Mouse (Mus musculus): Measurements from ENCODE around the gene Gosr2. TPM values are rescaled to one million over a fixed set of nuclear protein-coding genes. Genes with fewer than 3 reads are reported as not detected.

Gosr2 gene
- polyA plus RNA-seq, 1 experiment from 2014 or later, result 98.1 TPM

GRCm38 (mm10) chr11:103645731-103646130 is 52.0 kb downstream of the Gosr2 start:
- H3K36me3 ChIP-seq, result no peaks in the 10 kb centered on the region
- H3K27ac ChIP-seq, result no peak overlapping the region
- no peaks in the 10 kb centered on the region for H3K9me3 ChIP-seq
- H3K4me1 ChIP-seq, result peaks cover 14% of the 10 kb centered on the region
- H3K4me3 ChIP-seq, result no peak overlapping the region
- ATAC-seq (ENCODE audit: insufficient number of reproducible peaks, insufficient read depth, low FRiP score, low TSS enrichment), result no peak
- H3K4me2 ChIP-seq (replicated peaks), result no peak overlapping the region
- H3K27me3 ChIP-seq, result peaks cover 62% of the 10 kb centered on the region
- 60% methylated on average over 8 of the region's 8 CpGs for WGBS
- no peak overlapping the region for H3K9ac ChIP-seq

- peaks cover 49% of the 10 kb centered on the region for H3K27me3 ChIP-seq
- no peaks in the 10 kb centered on the region for H3K4me1 ChIP-seq
- H3K4me2 ChIP-seq (replicated peaks), result no peak overlapping the region
- ATAC-seq (ENCODE audit: insufficient number of reproducible peaks, insufficient read depth, low FRiP score, low TSS enrichment), result no peak
- H3K36me3 ChIP-seq, result no peaks in the 10 kb centered on the region
- WGBS, result 55% methylated on average over 9 of the region's 9 CpGs
- no peak overlapping the region for H3K9ac ChIP-seq
- H3K27ac ChIP-seq, result no peak overlapping the region
- H3K9me3 ChIP-seq, result no peaks in the 10 kb centered on the region
- H3K4me3 ChIP-seq, result no peak overlapping the region
These were observed 54.5 kb downstream of the Gosr2 start for GRCm38 (mm10) chr11:103643211-103643610.

- no peak overlapping the region for H3K9ac ChIP-seq
- no peaks in the 10 kb centered on the region for H3K36me3 ChIP-seq
- no peaks in the 10 kb centered on the region for H3K4me1 ChIP-seq
- H3K4me2 ChIP-seq (replicated peaks), result no peak overlapping the region; the same call in 1 of the 2 replicates
- H3K27ac ChIP-seq, result no peak overlapping the region
- 3% methylated on average over 10 of the region's 10 CpGs for WGBS
- no peak for ATAC-seq (ENCODE audit: insufficient number of reproducible peaks, insufficient read depth, low FRiP score, low TSS enrichment)
- H3K4me3 ChIP-seq, result no peak overlapping the region
- peaks cover 24% of the 10 kb centered on the region; the same call in 1 of the 2 replicates for H3K27me3 ChIP-seq
- no peaks in the 10 kb centered on the region for H3K9me3 ChIP-seq
These were observed 58.2 kb downstream of the Gosr2 start for GRCm38 (mm10) chr11:103639407-103639946.

DNA sequence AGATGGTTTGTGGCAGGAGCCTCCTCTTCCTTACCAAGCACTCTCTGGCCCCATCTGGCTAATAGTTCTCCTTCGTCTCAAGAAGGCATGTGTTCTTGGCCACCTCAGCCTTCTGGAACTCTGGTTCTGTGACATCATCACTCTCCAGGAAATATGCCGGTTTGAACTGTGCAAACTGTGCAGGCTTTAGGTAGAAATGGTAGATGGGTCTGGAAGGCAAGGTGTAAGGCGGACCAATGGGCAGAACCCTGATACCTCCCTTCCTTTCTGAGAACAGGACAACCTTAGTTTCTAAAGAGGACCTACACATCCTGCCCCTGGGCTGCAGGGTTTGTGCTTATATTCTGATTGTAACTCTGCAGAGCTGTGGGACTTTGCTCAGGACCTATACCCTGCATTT is 58.9 kb downstream of the Gosr2 start, which contains the start of gene Lyzl6:
Gene Lyzl6 (minus strand): TSS at position 101 of the 400 bp plus-strand sequence.
- Histone ChIP-seq H3K27me3 (peaks cover 24% of the 10 kb centered on the region; the same call in 1 of the 2 replicates), H3K27ac (no peak within 1 kb of the TSS), H3K9ac (no peak within 1 kb of the TSS), H3K4me3 (no peak within 1 kb of the TSS), H3K9me3 (no peaks in the 10 kb centered on the region), H3K36me3 (no peaks in the 10 kb centered on the region), H3K4me2 (replicated peaks) (no peak within 1 kb of the TSS; the same call in 1 of the 2 replicates), H3K4me1 (no peaks in the 10 kb centered on the region)
- 71% methylated on average over 3 of the region's 3 CpGs for WGBS
- ATAC-seq (ENCODE audit: insufficient number of reproducible peaks, insufficient read depth, low FRiP score, low TSS enrichment), result no peak

DNA sequence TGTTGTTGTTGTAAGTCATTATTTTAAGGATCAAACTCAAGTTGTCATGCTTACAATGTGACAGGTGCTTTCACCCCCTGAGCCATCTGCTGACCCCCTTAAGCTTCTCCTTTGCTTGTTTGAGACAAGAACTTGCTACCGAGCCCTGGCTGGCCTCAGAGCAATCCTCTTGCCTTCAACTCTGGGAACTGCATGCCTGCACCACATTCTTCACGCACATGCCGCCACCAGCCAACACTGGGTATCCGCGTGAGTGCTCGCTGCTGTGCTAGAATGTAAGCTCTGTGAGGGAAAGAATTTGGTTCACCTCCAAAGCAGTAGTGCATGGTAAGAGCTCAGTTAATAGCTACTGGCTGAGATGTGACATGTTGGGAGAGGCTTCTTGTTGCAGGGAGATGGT is 61.4 kb downstream of the Gosr2 start:
- no peak overlapping the region for H3K9ac ChIP-seq
- no peak overlapping the region for H3K27ac ChIP-seq
- no peak for ATAC-seq (ENCODE audit: insufficient number of reproducible peaks, insufficient read depth, low FRiP score, low TSS enrichment)
- H3K36me3 ChIP-seq, result no peaks in the 10 kb centered on the region
- H3K4me1 ChIP-seq, result no peaks in the 10 kb centered on the region
- H3K4me3 ChIP-seq, result no peak overlapping the region
- no peak overlapping the region for H3K4me2 ChIP-seq (replicated peaks)
- H3K9me3 ChIP-seq, result no peaks in the 10 kb centered on the region
- WGBS, result 78% methylated on average over 6 of the region's 6 CpGs
- peaks cover 16% of the 10 kb centered on the region; the same call in 1 of the 2 replicates for H3K27me3 ChIP-seq

GRCm38 (mm10) chr11:103635481-103635880 is 62.2 kb downstream of the Gosr2 start:
- Histone ChIP-seq H3K4me3 (no peak overlapping the region), H3K36me3 (no peaks in the 10 kb centered on the region), H3K4me1 (no peaks in the 10 kb centered on the region), H3K4me2 (replicated peaks) (no peak overlapping the region), H3K9me3 (no peaks in the 10 kb centered on the region), H3K9ac (no peak overlapping the region), H3K27me3 (peaks cover 9% of the 10 kb centered on the region; the same call in 1 of the 2 replicates), H3K27ac (no peak overlapping the region)
- WGBS, result 82% methylated on average over 3 of the region's 3 CpGs
- ATAC-seq (ENCODE audit: insufficient number of reproducible peaks, insufficient read depth, low FRiP score, low TSS enrichment), result no peak

DNA sequence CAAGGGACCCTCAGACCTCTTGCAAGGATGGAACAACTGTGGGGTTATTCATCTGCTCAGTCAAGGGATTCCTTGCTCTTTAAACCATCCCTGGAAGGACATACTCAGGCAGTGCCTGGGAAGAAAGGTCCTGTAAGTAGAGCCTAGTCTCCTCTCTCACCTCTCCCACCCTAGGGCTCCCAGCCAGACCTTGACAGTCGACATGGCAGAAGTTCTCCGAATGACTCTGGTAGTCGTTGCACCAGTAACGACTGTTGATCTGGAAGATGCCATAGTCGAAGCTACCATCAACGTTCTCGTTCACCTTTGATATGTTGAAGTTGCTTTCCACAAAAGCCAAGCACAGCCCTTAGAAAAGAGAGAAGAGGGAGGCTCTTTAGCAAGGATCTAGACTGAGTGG is 62.9 kb downstream of the Gosr2 start:
- peaks cover 9% of the 10 kb centered on the region; the same call in 1 of the 2 replicates for H3K27me3 ChIP-seq
- 88% methylated on average over 7 of the region's 7 CpGs for WGBS
- no peak overlapping the region for H3K27ac ChIP-seq
- no peaks in the 10 kb centered on the region for H3K9me3 ChIP-seq
- no peaks in the 10 kb centered on the region for H3K36me3 ChIP-seq
- no peak overlapping the region for H3K4me2 ChIP-seq (replicated peaks)
- H3K4me3 ChIP-seq, result no peak overlapping the region
- no peak overlapping the region for H3K9ac ChIP-seq
- H3K4me1 ChIP-seq, result no peaks in the 10 kb centered on the region
- ATAC-seq (ENCODE audit: insufficient number of reproducible peaks, insufficient read depth, low FRiP score, low TSS enrichment), result no peak

DNA sequence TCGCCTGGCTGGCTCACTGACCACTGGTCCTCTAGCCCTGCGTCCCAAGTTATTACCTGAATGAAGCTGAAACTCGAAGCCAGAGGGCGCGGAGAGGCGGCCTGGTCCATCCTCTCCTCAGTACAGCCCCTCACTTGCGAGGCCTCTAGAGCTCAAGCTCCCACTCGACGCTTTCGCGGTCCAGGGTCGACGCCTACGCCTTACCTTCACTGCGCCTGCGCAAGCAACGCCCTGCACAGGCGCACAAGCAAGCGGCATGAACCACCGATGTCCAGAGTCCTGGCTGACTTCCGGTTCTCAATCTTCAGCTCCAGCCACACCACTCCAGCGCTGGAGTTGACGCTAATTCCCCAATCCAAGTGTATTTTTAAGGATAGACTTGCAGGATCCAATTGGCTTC is 70.2 kb downstream of the Gosr2 start:
- H3K9me3 ChIP-seq, result no peaks in the 10 kb centered on the region
- H3K4me3 ChIP-seq, result no peak overlapping the region
- no peak for ATAC-seq (ENCODE audit: insufficient number of reproducible peaks, insufficient read depth, low FRiP score, low TSS enrichment)
- H3K9ac ChIP-seq, result no peak overlapping the region
- no peaks in the 10 kb centered on the region for H3K27me3 ChIP-seq
- no peak overlapping the region for H3K27ac ChIP-seq
- no peak overlapping the region for H3K4me2 ChIP-seq (replicated peaks)
- H3K4me1 ChIP-seq, result no peaks in the 10 kb centered on the region
- H3K36me3 ChIP-seq, result no peaks in the 10 kb centered on the region
- WGBS, result 80% methylated on average over 23 of the region's 23 CpGs

Other genes starting within 250 kb of the Gosr2 start
- not detected in 2 replicates for gene Lrrc37a, start 193.3 kb downstream of the Gosr2 start, polyA plus RNA-seq (2016; fragmentation: Nextera tagmentation; extraction: Ambion mirVana)
- gene Gm884, start 76.8 kb downstream of the Gosr2 start, polyA plus RNA-seq (2016; fragmentation: Nextera tagmentation; extraction: Ambion mirVana), result not detected in 2 replicates
- not detected in 2 replicates for gene Lyzl6, start 59.0 kb downstream of the Gosr2 start, polyA plus RNA-seq (2016; fragmentation: Nextera tagmentation; extraction: Ambion mirVana)
- 0.69 and 1.2 TPM in 2 replicates for gene Rprml, start 48.3 kb downstream of the Gosr2 start, polyA plus RNA-seq (2016; fragmentation: Nextera tagmentation; extraction: Ambion mirVana)
- gene Wnt9b, start 51.9 kb upstream of the Gosr2 start, polyA plus RNA-seq (2016; fragmentation: Nextera tagmentation; extraction: Ambion mirVana), result 3.5 and 4.3 TPM in 2 replicates
- 4.7 and 6.1 TPM in 2 replicates for gene Wnt3, start 76.3 kb upstream of the Gosr2 start, polyA plus RNA-seq (2016; fragmentation: Nextera tagmentation; extraction: Ambion mirVana)